Mouse (Mus musculus) heart, adult 2 months (tissue): Measurements from ENCODE around the gene Olfr91.

Experiments used
- CTCF ChIP-seq: fragments of 200-600 bp; IDR thresholded peaks from 2 replicates; pipeline ENCODE4 v1.8.1; 2022; ENCODE audit warnings: antibody characterized with exemption, mild to moderate bottlenecking, moderate library complexity
- POLR2A ChIP-seq: fragments of 200-500 bp; IDR thresholded peaks from 2 replicates; pipeline ENCODE4 v1.6.1; 2011; ENCODE audit warnings: mild to moderate bottlenecking, low read depth, low read length, control low read depth; ENCODE audit not compliant: insufficient read depth

DNA sequence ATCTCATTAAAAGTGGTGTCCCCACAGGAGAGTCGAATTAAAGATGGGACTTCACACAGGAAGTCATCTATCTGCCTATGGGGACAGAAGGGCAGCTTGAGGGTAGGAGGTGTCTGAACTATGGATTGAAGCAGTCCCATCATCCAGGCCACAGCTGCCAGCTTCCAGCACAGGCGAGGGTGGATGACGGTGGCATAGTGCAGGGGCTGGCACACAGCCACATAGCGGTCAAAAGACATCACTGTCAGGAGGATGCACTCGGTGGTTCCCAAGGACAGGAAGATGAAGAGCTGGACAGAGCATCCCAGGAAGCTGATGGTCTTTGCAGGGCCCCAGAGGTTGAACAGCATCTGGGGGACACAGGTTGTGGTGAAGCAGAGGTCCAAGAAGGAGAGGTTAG is 4.8 kb downstream of the Olfr91 start:
- no peak for TF ChIP-seq CTCF
- no peak for TF ChIP-seq POLR2A
